Mouse (Mus musculus) MEL (cell line): Measurements from ENCODE around the gene Ttll11. TPM values are rescaled to one million over a fixed set of nuclear protein-coding genes. Genes with fewer than 3 reads are reported as not detected.

Source experiments
- DNase-seq: peaks from one replicate; pipeline ENCODE4 v3.0.0; 2011; ENCODE audit warnings: low read depth, low spot score
- H3K27ac ChIP-seq: 2 replicates; pipeline ENCODE4 v1.5.1; 2012; ENCODE audit warnings: low read depth, mild to moderate bottlenecking, control low read depth, low read length, moderate library complexity; ENCODE audit not compliant: control insufficient read depth
- H3K27me3 ChIP-seq, 2 experiments: fragments of 150-350 bp in 1 of 2; sonication (generic) in 1 of 2; 2 replicates each; pipeline ENCODE4 v1.6.1; 2012; ENCODE audit warnings: low read length in 2 of 2, mild to moderate bottlenecking in 2 of 2, improper control_type of control experiment in 1 of 2, moderate library complexity in 1 of 2; ENCODE audit not compliant: insufficient read depth in 2 of 2, control insufficient read depth in 1 of 2
- H3K36me3 ChIP-seq, 2 experiments: 2 replicates each; pipeline ENCODE4 v1.6.1; 2012 to 2014; ENCODE audit warnings: low read length in 2 of 2, improper control_type of control experiment in 1 of 2, inconsistent platforms in 1 of 2, mild to moderate bottlenecking in 1 of 2; ENCODE audit not compliant: insufficient read depth in 2 of 2, control insufficient read depth in 1 of 2
- H3K4me1 ChIP-seq, 2 experiments: fragments of 150-350 bp in 1 of 2; sonication (generic) in 1 of 2; 2 replicates each; pipeline ENCODE4 v1.6.1; 2012; ENCODE audit warnings: low read length in 2 of 2, improper control_type of control experiment in 1 of 2, mild to moderate bottlenecking in 1 of 2; ENCODE audit not compliant: insufficient read depth in 2 of 2, control insufficient read depth in 1 of 2
- H3K4me3 ChIP-seq, 2 experiments: fragments of 150-350 bp in 1 of 2; sonication (generic) in 1 of 2; 2 replicates each; pipeline ENCODE4 v1.5.1; 2012; ENCODE audit warnings: low read depth in 2 of 2, low read length in 2 of 2, mild to moderate bottlenecking in 2 of 2, moderate library complexity in 2 of 2, control low read depth in 1 of 2, improper control_type of control experiment in 1 of 2; ENCODE audit not compliant: control insufficient read depth in 1 of 2, insufficient read depth in 1 of 2
- H3K79me2 ChIP-seq: 2 replicates; pipeline ENCODE4 v1.6.1; 2012; ENCODE audit warnings: mild to moderate bottlenecking, low read length, moderate library complexity; ENCODE audit not compliant: control insufficient read depth, poor library complexity, insufficient read depth
- H3K9ac ChIP-seq: 2 replicates; pipeline ENCODE4 v1.6.1; 2012; ENCODE audit warnings: low read depth, mild to moderate bottlenecking, control low read depth, low read length, moderate library complexity; ENCODE audit not compliant: control insufficient read depth, poor library complexity, severe bottlenecking
- H3K9me3 ChIP-seq: fragments of 150-350 bp; sonication (generic); replicated peaks from 2 replicates; pipeline ENCODE4 v1.6.1; 2012; ENCODE audit warnings: mild to moderate bottlenecking, low read length, improper control_type of control experiment, moderate library complexity; ENCODE audit not compliant: insufficient read depth
- CTCF ChIP-seq, 3 experiments: IDR thresholded peaks in 2 of 3; conservative IDR thresholded peaks in 1 of 3; 2 replicates each; pipeline ENCODE4 v1.5.1; 2011 to 2012; ENCODE audit warnings: low read length in 3 of 3, low read depth in 2 of 3, mild to moderate bottlenecking in 2 of 3, improper control_type of control experiment in 1 of 3, inconsistent platforms in 1 of 3, mixed read lengths in 1 of 3, moderate library complexity in 1 of 3; ENCODE audit not compliant: control insufficient read depth in 1 of 3, insufficient read depth in 1 of 3, poor library complexity in 1 of 3, severe bottlenecking in 1 of 3
- ELF1 ChIP-seq: IDR thresholded peaks from 2 replicates; pipeline ENCODE4 v1.6.1; 2014; ENCODE audit warnings: low read depth, mild to moderate bottlenecking, inconsistent platforms, low read length, improper control_type of control experiment, moderate library complexity
- EP300 ChIP-seq, 2 experiments: IDR thresholded peaks; 2 replicates each; pipeline ENCODE4 v1.6.1; 2011; ENCODE audit warnings: improper control_type of control experiment in 2 of 2, low read length in 2 of 2, low read depth in 1 of 2, mild to moderate bottlenecking in 1 of 2
- ETS1 ChIP-seq: IDR thresholded peaks from 2 replicates; pipeline ENCODE4 v1.6.1; 2012; ENCODE audit warnings: low read depth, mild to moderate bottlenecking, inconsistent platforms, low read length, improper control_type of control experiment, moderate library complexity
- GATA1 ChIP-seq: IDR thresholded peaks from 2 replicates; pipeline ENCODE4 v1.6.1; 2011; ENCODE audit warnings: low read depth, low read length, improper control_type of control experiment
- HCFC1 ChIP-seq: IDR thresholded peaks from 2 replicates; pipeline ENCODE4 v1.6.1; 2012; ENCODE audit warnings: low read depth, mild to moderate bottlenecking, inconsistent platforms, low read length, improper control_type of control experiment, moderate library complexity
- MAX ChIP-seq: IDR thresholded peaks from 2 replicates; pipeline ENCODE4 v1.6.1; 2011; ENCODE audit warnings: low read length, improper control_type of control experiment
- MYC ChIP-seq: IDR thresholded peaks from 2 replicates; pipeline ENCODE4 v1.6.1; 2011; ENCODE audit warnings: low read depth, mild to moderate bottlenecking, low read length, improper control_type of control experiment, moderate library complexity
- RCOR1 ChIP-seq: IDR thresholded peaks from 2 replicates; pipeline ENCODE4 v1.6.1; 2012; ENCODE audit warnings: low read depth, mild to moderate bottlenecking, inconsistent platforms, low read length, improper control_type of control experiment
- TAL1 ChIP-seq: IDR thresholded peaks from 2 replicates; pipeline ENCODE4 v1.6.1; 2012; ENCODE audit warnings: mild to moderate bottlenecking, inconsistent platforms, low read length, moderate library complexity, mixed read lengths
- TCF12 ChIP-seq: IDR thresholded peaks from 2 replicates; pipeline ENCODE4 v1.6.1; 2014; ENCODE audit warnings: low read depth, mild to moderate bottlenecking, inconsistent platforms, low read length, improper control_type of control experiment, moderate library complexity
- polyA plus RNA-seq, 2 experiments: library from polyadenylated mRNA; stranded (reverse) in 1 of 2; unstranded in 1 of 2; fragments of >175 nt in 1 of 2; fragments of >200 nt in 1 of 2; gene quantifications; 2 replicates each; pipeline versions ENCODE4 v1.2.1 to v1.2.4; 2012; ENCODE audit warnings: low replicate concordance in 2 of 2, low read depth in 1 of 2; ENCODE audit not compliant: insufficient read length in 2 of 2, insufficient read depth in 1 of 2, missing spikeins in 1 of 2
- total RNA-seq: library from RNA; depleted of rRNA; stranded (reverse); fragments of 300-350 nt; gene quantifications from 2 replicates; pipeline ENCODE4 v1.2.3, GENCODE M21; 2012

The Ttll11 gene
- total and polyA plus RNA-seq, 3 experiments, result 1.2 to 2.5 TPM; not detected in 1

DNA sequence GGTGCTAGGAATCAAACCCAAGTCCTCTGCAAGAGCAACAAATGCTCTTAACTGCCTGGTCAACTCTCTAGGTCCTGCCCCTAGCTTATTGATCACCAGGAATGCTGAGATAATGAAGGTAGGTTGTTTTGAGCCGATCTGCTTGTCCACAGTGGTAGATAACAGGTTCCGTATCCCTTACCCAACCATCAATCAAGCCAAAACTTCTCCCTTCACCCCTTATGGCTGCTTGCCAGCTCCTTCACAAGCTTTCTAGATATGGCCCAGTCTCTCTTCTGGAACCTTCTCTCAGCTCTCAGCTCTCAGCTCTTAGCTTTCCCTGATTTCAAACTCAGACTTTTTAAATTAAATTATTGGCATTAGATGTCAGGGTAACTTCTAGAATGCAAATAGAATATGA lies 85.2 kb downstream of the Ttll11 start:
- Histone ChIP-seq H3K4me3 (no peak overlapping the region), H3K27me3 (no peaks in the 10 kb centered on the region), H3K36me3 (peaks cover 0 to 7% of the 10 kb centered on the region in 2 experiments; a peak in 2 of 4 replicates), H3K27ac (no peak overlapping the region), H3K9ac (no peak overlapping the region)
- peak; percentile 75 for DNase-seq
- 0 out of 2 replicates have a peak, but pooled peaks have one; percentile 13 for TF ChIP-seq ETS1
- no peak for TF ChIP-seq HCFC1
- TF ChIP-seq RCOR1, result 0 out of 2 replicates have a peak, but pooled peaks have one; percentile 46
- peak; percentile 43 to 50; a peak in 3 of 4 replicates for TF ChIP-seq EP300 (IDR thresholded peaks at IDR 0.05; ENCODE audit: low read depth in 1 of 2, low read length in 2 of 2)
- TF ChIP-seq TAL1, result no peak
- TF ChIP-seq GATA1, result peak; percentile 70
- TF ChIP-seq ELF1, result no peak
- no peak for TF ChIP-seq MYC
- peak; percentile 24; the same call in 1 of the 2 replicates for TF ChIP-seq TCF12
- TF ChIP-seq, all 39 proteins: peak for 5
- Histone ChIP-seq H3K4me1 (peaks cover 0 to 6% of the 10 kb centered on the region in 2 experiments; a peak in 1 of 4 replicates), H3K9me3 (no peaks in the 10 kb centered on the region), H3K79me2 (no peaks in the 10 kb centered on the region)

GRCm38 (mm10) chr2:35890635-35891034 lies 89.1 kb downstream of the Ttll11 start:
- Histone ChIP-seq H3K4me3 (no peak overlapping the region), H3K79me2 (no peaks in the 10 kb centered on the region), H3K36me3 (peaks cover 0 to 7% of the 10 kb centered on the region in 2 experiments; a peak in 2 of 4 replicates), H3K27ac (no peak overlapping the region), H3K27me3 (no peaks in the 10 kb centered on the region), H3K4me1 (peaks cover 0 to 6% of the 10 kb centered on the region in 2 experiments; a peak in 1 of 4 replicates), H3K9me3 (no peaks in the 10 kb centered on the region), H3K9ac (no peak overlapping the region)
- no peak for TF ChIP-seq GATA1
- no peak for TF ChIP-seq MAX
- DNase-seq, result no peak

DNA sequence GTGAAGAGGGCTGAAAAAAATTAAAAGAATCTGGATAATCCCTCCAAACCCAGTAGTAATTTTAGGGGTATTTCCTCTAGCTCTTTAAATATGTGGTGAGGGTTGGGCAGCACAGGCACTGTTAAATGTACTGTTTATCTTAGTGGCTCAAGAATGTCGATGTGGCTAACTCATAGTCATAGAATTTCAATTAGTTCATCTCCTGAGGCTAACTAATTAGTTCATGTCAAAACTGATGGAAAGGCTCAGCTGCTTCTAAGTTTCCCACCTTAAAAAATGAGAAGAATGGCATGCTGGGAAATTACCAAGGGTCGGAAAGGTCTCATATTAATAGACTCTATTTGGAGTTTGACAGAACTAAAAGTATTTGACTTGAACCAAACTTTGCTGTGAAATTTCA lies 89.9 kb downstream of the Ttll11 start:
- Histone ChIP-seq H3K4me1 (peaks cover 0 to 3% of the 10 kb centered on the region in 2 experiments; a peak in 1 of 4 replicates), H3K9me3 (no peaks in the 10 kb centered on the region), H3K4me3 (no peak overlapping the region), H3K27ac (no peak overlapping the region), H3K36me3 (peaks cover 0 to 4% of the 10 kb centered on the region in 2 experiments; a peak in 2 of 4 replicates), H3K9ac (no peak overlapping the region), H3K27me3 (no peaks in the 10 kb centered on the region), H3K79me2 (no peaks in the 10 kb centered on the region)
- no peak for DNase-seq
- TF ChIP-seq HCFC1 (no peak), CTCF (IDR thresholded peaks at IDR 0.05 in 2 of 3, conservative IDR thresholded peaks at IDR 0.05 in 1 of 3; ENCODE audit: control insufficient read depth in 1 of 3, insufficient read depth in 1 of 3, low read depth in 2 of 3, low read length in 3 of 3, poor library complexity in 1 of 3, severe bottlenecking in 1 of 3) (no peak), TCF12 (no peak), ETS1 (no peak), GATA1 (no peak)
